Mouse (Mus musculus) cerebellum, postnatal 10 days (tissue): ENCODE measurements at regions not wholly inside any gene's neighbourhood (a gene's known extent, or its start where the extent isn't known, plus 50 kb on each side); places are given as distances from the start of the nearest gene placed in this dataset.
A peak's percentile ranks its signal among the peaks of the same experiment; 100 is the strongest.

Experiments used
- DNase-seq, 2 experiments: peaks; one replicate each; pipeline ENCODE4 v3.0.0; 2021; ENCODE audit warnings: mixed read lengths in 2 of 2

DNA sequence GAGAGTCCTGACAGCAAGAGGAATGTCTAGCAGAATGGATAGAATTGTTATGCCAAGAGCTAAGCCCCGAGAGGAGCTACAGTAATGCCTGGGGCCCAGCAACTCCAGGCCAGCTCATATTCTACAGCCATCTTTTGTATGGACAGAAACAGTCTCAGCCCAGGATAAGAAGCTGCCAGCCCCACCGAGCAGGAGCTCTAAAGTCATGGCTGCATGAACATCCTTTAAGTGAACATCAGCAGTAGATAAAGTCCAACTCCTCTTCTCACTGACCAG lies 141.6 kb upstream of the Snx19 start:
- DNase-seq, result no peak

GRCm38 (mm10) chr9:30299844-30300243 lies 127.1 kb upstream of the Snx19 start:
- peak; percentile 95 to 97 for DNase-seq

- DNase-seq, result no peak
These were observed 118.6 kb upstream of the Snx19 start for GRCm38 (mm10) chr9:30308281-30308680.

- no peak for DNase-seq
These were observed 113.5 kb upstream of the Snx19 start for GRCm38 (mm10) chr9:30313360-30313759.

DNA sequence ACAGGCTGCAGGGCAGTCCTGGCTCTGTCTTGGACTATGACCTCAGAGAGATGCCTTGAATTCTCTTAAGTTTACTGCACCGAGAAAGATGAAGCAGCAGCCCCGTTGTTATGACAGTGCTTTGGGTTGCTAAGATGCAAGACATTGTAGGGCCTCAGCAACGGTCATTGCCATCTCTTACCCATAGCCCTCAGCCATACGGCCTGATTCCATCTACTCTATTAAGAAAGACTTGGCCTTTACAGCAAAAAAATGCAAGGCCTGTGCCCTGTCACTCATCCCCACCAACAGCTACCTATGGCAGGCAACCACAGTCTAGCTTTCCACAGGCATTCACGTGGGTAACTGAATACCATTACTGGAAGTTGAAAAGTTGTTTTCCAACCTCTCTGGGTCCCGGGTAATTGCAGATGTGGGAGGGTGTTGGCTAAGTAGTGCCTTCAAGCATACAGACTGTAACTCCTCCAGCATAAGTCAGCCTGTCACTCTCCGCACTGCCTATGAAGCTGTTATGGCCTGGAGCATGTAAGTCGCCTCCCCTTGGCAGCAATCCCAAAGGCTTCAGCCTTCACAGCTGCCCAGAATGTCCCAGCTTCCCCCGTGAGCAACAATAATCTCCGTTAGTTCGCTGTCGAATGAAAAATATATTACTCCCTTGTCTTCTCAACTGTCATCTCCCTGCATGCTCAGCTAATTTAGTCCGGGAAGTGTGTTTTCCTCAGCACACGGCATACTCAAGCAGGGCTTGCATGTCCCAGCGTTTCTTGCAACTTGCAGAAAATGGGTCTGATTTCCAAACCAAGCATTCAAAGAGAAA lies 112.3 kb upstream of the Snx19 start:
- DNase-seq, result peak; percentile 60 to 63

DNA sequence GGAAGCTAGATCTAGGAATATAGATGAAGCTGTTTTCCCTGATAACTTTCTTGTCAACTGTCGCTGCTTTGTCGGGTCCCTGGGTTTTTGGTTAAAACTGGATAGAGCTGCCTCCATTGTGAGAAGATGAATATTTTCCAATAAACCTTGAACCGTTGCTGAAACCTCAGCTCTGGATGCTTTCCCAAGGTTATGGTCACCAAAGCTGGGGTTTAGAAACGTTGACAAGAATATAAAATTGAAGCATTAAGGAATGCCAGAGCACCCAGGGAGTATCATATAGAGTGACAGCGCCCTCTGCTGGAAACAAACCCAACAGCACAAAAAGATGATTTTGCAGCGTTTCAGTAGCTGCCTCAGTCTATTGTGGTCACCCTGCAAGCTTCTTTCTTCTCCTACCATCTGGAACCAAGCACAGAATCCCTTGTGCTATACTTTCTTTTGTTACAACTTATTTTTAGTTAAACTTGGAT lies 111.7 kb upstream of the Snx19 start:
- DNase-seq, result peak; percentile 81 to 89

GRCm38 (mm10) chr9:30344866-30345265 lies 82.0 kb upstream of the Snx19 start:
- no peak for DNase-seq

DNA sequence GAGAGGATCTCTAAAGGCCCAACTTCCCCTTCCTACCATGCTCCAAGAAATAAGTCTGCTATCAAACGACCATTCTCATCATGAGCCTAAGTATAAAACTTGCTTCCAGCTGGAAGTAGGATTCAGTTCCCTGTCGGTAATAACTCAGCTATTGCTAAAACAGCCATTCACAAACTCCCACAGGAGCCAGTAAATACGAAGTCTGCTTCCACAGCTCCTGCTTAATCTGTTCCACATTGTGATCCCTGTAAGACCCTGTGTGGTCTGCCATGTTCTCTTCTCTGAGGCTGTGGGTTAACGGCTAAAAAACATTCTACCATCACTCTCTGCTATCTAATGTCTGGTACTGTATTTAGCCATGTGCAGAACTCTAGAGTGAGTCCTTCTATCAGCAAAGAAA lies 72.9 kb upstream of the Snx19 start:
- no peak for DNase-seq

DNA sequence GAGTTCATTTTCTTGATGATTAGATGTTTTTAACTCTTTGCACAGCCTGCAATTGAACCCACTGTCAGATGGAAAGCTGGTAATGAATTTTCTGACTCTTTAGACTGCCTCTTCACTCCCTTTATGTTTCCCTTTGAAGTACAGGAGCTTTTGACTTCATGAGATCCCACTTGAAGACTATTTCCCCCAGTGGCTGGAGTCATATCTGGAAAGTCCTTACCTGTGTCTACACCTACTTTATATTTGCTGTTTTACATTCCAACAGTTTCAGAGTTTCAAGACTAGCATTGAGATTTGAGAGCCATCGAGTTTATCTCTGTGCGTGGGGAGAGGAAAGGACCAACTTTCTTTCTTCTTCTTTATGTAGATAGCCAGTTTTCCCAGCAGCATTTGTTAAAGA lies 71.3 kb upstream of the Snx19 start:
- DNase-seq, result no peak

DNA sequence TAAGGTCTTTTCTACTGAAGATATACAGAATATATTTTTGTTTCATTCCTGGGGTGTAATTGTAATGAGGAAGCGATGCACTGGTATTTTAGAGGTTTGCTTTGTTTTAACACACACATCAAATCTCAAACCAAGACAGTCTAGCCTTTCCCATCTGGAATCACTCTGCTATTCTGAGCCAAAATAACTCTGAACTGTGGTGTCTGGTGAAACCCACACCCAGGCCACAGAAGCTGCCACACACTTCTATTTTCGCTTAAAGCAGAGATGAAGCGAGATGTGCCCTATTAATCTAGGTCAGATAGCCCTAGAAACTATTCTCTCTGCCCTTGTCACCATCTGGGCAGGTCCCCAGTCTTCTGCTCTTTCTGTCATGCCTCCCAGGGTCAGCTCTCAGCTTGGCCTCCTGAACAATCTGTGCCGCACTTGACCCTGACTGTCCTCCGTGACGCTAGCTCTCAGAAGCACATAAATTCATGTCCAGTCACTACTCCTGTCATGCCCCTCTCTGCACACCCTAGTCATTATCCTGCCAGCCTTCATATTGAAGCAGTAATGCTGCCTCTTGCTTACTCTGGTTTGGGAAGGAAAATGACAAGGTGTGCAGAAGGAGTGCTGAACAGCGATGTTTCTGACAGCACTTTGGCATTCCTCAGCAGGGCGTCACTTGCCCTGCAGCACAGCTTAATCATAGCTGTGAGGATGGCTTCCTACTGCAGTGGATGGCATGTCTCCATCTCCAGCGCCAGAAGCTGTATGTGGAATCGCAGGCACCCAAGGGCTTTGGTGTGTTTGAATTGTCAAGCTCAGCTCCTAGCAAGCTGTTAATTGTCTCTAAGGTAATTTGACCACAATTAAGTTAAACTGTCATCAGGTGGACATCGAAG lies 57.1 kb upstream of the Snx19 start:
- DNase-seq, result peak; percentile 45 to 46

- DNase-seq, result no peak
These were observed 56.1 kb upstream of the Snx19 start for GRCm38 (mm10) chr9:30370789-30371188.

- no peak for DNase-seq
These were observed 50.0 kb upstream of the Snx19 start for GRCm38 (mm10) chr9:30376908-30377307.
